Mouse (Mus musculus): Measurements from ENCODE around the gene Tmem221.
"Not testable (repeated sequence)": the region's sequence is repeated elsewhere in the genome, so short reads cannot be mapped to it uniquely, and the experiment has no call there.

Gene Tmem221

DNA sequence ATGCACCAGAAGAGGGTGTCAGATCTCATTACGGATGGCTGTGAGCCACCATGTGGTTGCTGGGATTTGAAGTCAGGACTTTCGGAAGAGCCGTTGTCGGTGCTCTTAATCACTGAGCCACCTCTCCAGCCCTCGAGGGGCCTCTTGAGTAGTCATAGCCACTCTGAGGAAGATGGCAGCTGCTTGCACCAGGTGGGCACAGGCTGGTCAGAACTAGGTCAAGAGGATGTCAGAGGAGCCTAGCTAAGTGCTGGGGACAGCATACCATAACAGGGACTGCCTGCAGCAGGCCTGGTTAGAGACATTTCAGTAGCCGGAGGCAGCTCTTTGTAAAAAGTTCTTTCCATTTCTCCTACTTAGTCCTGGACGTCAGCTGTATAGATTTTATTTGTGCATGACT is 7.9 kb downstream of the Tmem221 start:
- no peak for DNase-seq (ENCODE audit: low spot score in 2 of 2)

DNA sequence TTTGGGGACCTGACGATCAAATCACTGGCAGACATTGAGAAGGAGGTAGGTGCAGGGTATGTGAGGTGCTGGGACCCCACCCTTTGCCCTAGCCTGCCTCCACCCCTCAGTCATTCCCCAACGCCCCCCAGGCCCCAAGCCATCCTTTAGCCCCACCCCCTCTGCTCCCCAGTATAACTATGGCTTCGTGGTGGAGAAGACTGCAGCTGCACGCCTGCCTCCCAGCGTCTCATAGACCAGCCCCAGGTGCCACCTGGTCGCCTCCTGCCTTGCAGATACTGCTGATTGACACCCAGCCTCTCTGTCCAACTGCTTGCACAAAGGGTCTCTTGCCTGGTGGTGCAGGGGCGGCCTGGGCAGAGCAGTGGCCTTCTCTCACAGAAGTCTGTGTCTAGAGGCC is 11.1 kb downstream of the Tmem221 start:
- DNase-seq (ENCODE audit: low spot score in 2 of 2): no peak

DNA sequence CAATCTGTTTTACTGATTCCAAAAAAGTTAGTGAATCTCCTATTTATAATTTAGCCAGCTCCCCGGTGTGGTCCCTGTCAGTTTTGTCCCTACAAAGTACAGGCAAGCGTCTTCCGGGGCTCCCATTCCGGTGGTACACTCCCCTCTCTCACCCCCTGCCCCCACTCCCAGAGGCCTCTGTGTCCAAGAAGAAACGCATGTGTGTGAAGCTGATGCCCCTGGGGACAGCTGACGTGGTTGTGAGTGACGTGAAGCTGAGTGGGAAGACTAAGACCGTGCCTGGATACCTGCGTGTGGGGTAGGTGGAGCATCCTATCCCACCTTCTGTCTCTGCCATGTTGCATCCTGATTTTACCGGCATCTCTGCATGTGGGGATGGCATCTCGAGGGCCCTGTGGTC is 13.6 kb downstream of the Tmem221 start:
- DNase-seq (ENCODE audit: low spot score in 2 of 2): no peak

DNA sequence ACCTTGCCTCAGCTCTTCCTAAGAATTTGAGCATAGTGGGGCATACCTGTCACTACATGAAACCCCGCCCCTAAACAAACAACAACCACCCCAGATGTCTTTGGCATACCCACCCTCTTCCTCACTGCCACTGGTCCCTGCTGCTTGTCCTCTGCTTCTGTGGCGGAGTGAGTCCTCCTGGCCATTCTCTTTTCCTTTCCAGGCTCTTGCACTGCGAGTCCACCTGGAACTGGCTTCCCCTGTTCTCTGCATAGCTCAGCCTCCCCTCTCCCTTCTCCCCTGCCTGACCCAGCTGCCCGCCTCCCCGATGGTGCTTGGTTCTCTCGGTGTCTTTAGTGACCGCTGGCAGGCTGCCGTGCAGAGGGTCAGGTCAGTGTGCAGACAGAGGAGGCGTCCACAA is 14.9 kb downstream of the Tmem221 start:
- DNase-seq (ENCODE audit: low spot score in 2 of 2): no peak

DNA sequence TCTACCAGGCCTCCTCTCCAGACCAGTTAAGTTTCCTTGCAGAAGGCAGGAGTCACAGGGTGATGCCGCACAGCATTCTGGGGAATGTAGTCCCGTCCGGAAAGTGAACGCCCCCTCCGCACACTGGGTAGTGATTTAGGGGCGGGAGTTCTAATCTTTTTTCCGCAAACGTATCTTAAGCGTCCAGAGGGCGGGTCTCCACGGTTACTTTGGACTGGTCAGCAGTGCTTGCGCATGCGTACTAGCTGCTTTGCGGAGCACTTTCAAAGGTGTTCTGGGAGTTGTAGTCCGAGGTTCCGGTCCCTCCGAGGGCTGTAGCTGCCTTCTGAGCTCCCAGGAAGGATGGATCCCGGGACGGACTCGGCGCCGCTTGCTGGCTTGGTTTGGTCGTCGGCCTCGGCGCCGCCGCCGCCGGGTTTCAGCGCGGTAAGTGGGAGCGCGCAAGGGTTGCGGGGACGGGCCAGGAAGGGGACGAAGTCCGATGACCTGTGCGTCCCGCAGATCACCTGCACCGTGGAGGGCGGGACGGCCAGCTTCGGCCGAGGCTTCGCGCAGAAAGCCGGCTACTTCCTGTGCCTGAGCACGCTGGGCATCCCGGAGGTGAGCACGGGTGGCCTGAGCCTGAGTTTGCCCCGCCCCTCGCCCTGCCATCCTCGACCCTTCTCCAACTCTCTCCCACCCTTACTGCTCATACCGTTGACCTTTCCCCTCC is 15.9 kb downstream of the Tmem221 start, which contains the start of gene Mvb12a:
Mvb12a (plus strand) TSS at position 291 of the 712 bp plus-strand sequence.
- DNase-seq (ENCODE audit: low spot score in 2 of 2): peak; percentile 84 to 94

DNA sequence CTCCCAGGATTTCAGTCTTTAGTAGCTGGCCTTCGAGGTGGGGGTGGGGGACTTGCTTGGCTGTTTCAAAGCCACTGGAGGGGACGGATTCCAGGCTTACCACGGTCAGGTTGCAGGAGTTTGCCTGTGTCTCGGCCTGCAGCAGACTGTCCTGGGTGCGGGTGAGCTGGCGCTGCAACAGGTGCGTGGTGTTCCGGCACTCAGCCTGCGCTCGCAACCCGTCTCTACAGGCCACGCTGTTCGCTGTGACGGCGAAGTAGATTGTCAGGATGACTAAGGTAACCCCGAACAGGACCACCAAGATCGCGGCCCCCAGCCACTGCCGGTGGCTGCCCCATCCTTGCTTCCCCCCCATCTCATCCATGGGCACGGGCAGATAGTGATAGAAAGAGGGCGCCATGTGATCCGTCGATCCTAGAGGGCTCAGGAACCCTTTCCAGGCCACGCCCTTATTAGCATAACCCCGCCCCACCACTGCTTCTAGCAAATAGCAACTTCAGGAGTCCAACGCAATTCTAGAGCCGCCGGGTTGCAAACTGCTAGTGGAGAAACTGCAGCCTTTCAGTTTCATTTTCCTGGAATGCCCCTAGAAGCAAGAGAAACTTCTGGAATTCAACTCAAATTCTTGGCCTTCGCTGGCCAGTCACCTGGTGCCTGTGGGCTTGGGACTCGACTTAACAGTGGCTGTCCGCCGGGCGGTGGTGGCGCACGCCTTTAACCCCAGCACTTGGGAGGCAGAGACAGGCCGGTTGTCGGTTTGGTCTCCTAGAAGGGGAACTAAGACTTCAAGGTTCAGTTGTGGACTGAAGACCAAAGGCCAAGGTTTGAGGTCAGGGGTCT is 21.4 kb downstream of the Tmem221 start, which contains the start of gene Bst2:
Bst2 (minus strand) TSS at position 429 of the 840 bp plus-strand sequence.
- DNase-seq (ENCODE audit: low spot score in 2 of 2): no peak

DNA sequence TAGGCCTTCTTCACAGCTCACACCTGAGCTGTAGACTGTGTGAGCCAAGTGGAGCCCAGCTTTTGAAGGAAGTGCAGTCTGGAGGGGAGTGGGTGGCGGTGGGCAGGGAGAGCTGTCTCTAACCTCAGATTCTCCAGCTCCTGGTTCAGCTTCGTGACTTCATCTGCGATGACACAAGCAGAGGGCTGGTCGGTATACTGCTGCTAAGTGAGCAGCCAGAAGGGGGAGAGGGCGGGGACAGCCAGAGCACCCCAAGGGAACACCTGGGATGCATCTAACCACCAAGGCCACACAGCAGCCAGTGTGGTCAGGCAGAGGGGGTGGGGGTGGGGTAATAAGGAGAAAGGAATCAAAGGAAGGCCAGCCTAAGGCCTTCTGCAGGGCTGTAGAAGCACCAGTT is 23.0 kb downstream of the Tmem221 start:
- no peak for DNase-seq (ENCODE audit: low spot score in 2 of 2)

DNA sequence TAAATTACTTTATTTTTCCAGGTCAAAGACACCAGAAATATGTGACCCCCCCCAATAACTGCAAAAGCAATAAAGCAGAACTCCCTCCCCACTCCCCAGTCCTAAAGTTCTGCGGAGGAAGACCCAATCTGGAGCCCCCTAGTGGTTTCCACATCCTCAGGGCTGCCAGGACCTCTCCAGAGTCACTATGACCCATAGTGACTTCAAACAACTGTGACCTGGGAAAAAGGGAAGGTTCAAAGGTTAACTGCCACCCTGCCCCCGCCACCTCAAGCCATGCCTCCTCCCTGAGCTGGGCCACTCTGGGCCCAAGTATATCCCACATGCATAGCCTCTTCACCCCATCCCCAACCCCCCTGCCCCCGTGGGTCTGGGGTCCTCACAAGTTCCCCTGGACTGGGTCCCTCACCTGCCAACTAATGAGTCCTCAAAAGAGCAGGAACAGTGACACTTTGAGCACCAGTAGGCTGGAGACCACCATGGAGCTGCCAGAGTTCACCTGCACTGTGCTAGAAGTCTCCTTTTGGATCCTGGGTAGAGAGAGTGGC is 24.3 kb downstream of the Tmem221 start:
- no peak for DNase-seq (ENCODE audit: low spot score in 2 of 2)

DNA sequence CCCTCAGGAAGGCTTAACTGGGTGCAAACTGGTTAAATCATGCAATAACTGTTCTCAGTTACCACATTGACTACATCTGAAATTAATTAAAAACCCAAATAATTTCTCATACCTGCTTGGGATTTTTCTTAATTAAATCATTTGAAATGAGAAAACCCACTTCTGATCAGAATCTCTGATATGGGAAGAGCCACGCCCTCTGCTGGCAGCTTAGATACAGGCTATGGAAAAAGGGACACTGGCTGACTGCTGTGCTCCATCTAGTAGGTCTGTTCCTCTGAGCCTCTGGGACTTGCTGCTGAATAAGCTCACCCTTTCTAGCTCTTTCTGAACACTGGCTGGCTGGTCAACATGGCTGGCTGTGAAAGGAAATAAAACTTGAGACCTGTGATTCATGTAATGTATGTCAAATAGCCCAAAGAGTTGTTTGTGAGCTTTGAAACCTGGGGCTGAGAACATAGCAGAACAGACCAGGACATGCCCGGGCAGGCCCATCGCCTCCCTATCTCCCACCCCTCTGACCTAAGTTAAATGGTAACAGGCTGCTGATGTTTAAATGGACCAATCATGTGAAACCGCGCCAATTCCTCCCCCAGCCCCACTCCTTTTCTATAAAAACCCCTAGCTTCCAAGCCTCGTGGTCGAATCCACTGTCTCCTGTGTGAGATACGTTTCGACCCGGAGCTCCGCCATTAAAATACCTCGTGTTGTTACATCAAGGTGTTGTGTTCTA is 27.8 kb downstream of the Tmem221 start:
- not testable (repeated sequence) for DNase-seq (ENCODE audit: low spot score in 2 of 2)

DNA sequence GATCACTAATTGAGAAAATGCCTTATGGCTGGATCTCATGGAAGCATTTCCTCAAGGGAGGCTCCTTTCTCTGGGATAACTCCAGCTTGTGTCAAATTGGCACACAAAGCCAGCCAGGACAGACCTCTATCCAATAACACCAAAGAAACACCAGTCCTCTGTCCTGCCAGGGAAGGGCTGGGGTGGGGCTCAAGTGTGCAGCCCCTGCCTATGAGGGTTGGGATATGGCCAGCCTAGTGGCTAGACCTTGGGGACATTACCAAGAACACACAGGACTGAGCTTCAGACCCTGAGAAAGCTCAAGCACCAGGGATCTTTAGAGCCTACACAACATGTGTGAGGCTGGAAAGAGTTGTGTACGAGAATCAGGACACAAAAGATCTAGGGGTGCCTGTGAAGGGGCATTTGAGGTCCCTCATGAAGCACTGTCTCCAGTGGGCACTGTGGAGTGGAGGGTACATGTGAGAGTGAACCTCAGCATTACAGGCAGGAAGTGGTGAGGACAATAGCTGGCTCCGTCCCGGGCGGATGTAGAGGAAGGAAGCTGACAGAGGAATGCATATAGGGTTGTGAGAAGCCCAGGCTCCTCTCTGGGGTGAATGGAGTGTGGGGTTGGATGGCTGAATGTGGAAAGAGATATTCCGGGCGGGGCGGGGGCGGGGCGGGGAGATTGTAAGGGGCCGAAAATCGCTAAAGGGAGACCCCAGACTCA is 30.2 kb downstream of the Tmem221 start:
- no peak for DNase-seq (ENCODE audit: low spot score in 2 of 2)

DNA sequence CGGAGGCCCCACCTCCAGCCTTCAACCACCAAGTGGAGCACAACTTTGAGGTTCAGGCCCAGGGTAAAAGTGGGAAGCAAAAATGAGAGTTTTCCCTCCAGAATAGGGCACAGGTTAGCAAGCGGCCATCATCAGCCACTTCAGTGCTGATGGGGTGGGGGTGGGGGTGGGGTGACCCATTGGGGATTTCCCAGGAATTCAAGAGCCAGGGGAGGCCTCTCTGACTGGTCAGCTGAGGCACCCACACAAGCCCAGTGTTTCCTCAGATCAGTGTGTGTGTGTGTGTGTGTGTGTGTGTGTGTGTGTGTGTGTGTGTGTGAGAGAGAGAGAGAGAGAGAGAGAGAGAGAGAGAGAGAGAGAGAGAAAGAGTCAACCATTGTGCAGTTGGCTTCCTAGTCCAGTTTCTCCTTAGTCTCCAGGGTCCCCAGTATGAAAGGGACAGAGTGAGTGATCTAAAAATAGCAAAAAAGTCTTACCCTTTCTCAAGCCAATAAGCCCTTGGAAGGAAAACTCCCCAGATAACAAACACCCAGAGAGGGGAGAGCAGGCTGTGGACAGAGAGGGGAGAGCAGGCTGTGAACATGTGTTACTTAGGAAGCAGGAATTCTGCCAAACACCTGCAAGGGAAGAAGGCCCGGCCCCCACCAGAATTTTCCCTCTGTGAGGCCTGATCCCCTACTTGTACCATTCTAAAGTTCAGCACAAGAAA is 31.4 kb downstream of the Tmem221 start:
- DNase-seq (ENCODE audit: low spot score in 2 of 2): no peak

DNA sequence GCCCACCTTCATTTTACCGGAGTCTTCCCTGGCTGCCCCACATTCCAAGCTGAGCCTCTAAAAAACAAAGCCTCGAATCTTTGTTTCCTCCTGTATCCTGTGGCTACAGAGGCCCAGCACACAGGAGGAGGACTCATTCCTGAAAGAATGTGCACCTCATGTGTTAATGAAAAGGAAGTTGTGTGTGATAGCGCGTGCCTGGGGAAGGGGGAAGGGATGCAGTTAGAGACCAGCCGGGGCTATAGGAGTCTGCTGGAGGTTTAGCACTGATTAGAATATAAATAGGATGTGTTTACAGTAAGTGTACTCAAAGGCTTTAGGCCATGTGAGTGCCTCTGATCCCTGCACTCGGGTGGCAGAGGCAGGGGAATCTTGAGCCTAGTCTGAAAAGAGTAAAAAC is 32.4 kb downstream of the Tmem221 start:
- DNase-seq (ENCODE audit: low spot score in 2 of 2): no peak

DNA sequence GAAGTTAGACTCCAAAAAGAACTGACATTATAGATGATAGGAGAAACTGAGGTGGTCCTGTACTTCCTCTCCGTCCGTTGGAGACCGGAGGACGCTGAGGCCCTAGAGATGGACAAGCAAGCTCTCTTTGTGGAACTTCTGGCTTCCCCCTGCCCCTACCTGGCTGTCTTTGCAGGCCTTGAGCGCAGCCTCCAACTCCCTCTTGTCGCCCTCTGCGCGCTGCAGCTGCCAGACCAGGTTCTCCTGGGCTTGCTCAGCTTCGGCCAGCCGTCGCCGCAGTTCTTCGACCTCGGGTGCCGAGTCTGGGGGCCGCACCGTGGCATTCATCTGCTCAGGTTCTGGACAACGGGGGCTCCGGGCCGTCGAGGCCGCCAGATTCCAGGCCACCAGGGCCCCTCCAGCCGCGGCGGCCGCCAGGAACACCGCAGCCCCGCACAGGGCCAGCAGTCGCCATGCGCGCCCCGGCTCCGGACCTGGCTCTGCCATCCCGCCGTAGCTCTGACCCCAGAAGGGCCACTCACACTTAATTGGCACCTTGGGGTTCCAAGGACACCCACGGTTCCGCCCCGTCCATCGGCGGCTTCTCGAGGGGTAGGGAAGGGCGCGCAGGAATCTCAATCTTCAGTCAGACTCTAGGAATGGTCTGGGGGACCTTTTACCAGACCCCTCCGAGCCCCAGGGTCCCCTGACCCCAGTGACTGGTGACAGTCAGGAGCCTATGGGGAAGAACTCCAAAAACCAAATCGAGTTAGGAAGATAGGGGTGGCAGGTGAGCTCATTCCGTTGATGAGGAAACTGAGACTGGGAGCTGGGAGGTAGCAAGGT is 33.2 kb downstream of the Tmem221 start, which contains the start of gene Ccdc194:
Ccdc194 (minus strand) TSS at position 486 of the 825 bp plus-strand sequence.
- DNase-seq (ENCODE audit: low spot score in 2 of 2): no peak

DNA sequence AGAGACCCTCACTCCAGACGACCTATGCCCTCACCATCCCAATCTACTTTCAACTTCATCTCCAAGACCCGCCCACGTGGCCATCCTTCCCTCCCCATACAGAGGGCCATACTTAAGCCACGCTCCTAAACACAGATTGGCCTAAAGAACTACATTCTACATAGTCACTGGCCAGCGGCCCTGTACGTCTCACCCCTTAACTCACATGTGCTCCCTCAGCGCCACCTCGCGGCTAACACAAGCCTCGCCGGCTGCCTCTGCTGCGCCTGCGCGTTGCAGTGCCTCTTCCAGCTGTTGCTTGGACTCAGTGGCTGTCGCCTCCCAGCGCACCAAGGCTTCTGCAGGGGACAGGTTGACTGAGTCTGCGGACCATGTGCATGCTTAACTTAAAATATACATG is 37.0 kb downstream of the Tmem221 start:
- peak; percentile 85 to 86 for DNase-seq (ENCODE audit: low spot score in 2 of 2)

DNA sequence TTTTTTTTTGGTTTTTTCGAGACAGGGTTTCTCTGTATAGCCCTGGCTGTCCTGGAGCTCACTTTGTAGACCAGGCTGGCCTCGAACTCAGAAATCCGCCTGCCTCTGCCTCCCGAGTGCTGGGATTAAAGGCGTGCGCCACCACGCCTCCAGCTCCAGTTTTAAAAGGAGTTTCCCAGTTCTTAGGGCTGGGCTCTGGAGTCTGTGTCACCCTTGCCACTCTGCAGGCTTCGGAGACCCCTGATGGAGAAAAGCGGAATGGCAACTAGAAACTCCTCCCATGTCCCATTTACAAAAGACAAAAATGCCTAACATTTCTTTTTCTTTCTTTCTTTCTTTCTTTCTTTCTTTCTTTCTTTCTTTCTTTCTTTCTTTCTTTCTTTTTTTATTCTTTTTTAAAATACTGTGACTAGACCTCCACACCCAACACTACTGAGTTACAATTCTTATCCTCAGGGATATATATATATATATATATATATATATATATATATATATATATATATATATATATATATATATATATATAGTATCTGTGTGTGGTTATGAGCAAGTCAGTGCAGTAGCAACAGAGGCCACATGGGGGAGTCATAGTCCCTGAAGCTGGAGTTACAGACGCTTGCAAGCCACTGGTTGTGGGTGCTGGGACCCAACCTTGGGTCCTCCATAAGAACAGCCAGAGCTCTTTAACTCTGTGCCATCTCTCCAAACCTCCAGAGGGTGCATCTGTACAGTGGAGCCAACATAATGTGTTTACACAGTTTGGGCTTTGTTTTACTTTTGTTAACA is 39.4 kb downstream of the Tmem221 start:
- DNase-seq (ENCODE audit: low spot score in 2 of 2): not testable (repeated sequence)

DNA sequence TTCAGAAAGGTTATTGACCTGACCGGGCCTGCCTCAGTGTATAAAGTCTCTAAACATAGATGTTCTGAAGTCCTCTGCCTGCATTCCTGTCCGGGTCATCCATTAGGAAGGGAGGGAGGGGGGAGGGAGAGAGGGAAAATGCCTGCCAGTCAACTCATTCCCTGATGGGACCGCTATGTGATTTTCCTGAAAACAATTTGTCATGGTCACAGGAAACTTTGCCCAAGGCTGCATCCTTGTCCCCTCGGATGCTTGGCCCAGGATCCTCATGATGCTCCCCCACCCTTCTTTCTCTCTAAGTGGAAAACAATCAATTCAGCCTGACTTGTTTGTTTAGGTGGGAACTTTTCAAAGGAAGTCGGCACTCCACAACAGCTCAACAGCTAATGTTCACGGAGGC is 41.9 kb downstream of the Tmem221 start:
- no peak for DNase-seq (ENCODE audit: low spot score in 2 of 2)

DNA sequence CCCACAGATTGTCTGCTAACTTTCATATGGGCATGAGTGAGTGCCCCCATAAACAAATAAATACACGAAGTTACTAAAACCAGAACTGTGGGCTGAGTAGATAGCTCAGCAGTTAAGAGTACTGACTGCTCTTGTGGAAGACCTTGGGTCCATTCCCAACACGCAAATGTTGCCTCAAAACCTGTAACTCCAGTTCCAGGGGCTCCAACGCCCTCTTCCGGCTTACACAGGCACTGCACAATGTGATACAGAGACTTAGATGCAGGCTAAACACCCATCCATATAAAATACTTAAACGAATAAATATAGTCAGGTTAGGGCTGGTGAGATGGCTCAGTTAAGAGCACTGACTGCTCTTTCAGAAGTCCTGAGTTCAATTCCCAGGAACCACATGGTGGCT is 43.6 kb downstream of the Tmem221 start:
- DNase-seq (ENCODE audit: low spot score in 2 of 2): no peak

DNA sequence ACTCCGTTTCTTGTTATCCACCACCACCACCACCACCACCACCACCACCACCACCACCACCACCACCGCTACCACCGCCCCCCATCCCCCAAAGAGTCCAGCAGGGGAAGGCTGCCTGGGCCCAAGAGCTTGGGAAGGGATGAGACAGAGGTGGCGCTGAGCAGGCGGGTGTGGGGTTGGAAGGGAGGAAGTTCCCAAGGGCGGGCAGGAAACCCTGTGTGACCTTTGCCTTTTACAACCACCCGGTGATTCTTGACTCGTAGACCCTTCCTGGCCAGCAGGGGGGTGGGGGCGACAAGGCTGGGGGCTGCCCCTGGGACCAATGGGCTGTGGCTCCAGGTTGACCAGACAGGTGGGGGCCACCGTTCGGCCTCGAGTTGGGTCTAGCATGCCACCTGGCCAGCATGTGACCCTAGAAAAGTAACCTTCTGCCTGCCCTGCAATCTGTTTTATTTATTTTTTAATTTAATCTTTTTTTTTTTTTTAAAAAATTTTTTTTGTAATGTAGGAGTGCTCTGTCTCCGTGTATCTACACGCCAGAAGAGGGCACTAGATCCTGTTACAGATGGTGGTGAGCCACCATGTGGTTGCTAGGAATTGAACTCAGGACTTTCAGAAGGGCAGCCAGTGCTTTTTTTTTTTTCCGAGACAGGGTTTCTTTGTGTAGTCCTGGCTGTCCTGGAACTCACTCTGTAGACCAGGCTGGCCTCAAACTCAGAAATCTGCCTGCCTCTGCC is 45.5 kb downstream of the Tmem221 start:
- no peak for DNase-seq (ENCODE audit: low spot score in 2 of 2)
